In genomic region chr11:63975260-63975899, GRCm38 (mm10) we compare ENCODE assay signal across 24 mouse cellular contexts. TPM values are rescaled to one million over a fixed set of nuclear protein-coding genes. Genes with fewer than 3 reads are reported as not detected.
A peak's percentile ranks its signal among the peaks of the same experiment; 100 is the strongest.
DNase-seq lines count a peak whose midpoint lies in the region; ATAC-seq lines count a peak whose summit lies in the region.
"Had no signal": no experiment of that assay in that cellular context is flagged by ENCODE, and none has a peak within 500 bp of the region (broad histone marks: within the 10 kb centered on the region; RNA-seq: fewer than 3 reads in every experiment).

No protein-coding gene starts in this region.

- H3K4me2 ChIP-seq in liver, embryonic 12.5 days = no peak overlapping the region
- H3K4me2 ChIP-seq in liver, embryonic 11.5 days = no peak overlapping the region
- H3K4me2 ChIP-seq: embryonic facial prominence, embryonic 13.5 days; forebrain, embryonic 15.5 days; hindbrain, embryonic 12.5 days; intestine, embryonic 15.5 days; limb, embryonic 13.5 days; midbrain, embryonic 13.5 days; neural tube, embryonic 15.5 days had no signal

- no peak overlapping the region for H3K4me3 ChIP-seq in liver, embryonic 12.5 days
- no peak overlapping the region for H3K4me3 ChIP-seq in liver, embryonic 11.5 days (ENCODE audit: low read depth, low read length)
- H3K4me3 ChIP-seq: embryonic facial prominence, embryonic 13.5 days; forebrain, embryonic 15.5 days; hindbrain, embryonic 12.5 days; intestine, embryonic 15.5 days; limb, embryonic 13.5 days; midbrain, embryonic 13.5 days; neural tube, embryonic 15.5 days had no signal

- H3K27ac ChIP-seq in liver, embryonic 12.5 days = 0 out of 2 replicates have a peak overlapping the region, but pooled peaks have one; percentile 15
- no peak overlapping the region for H3K27ac ChIP-seq in liver, embryonic 11.5 days (ENCODE audit: low read depth, low read length)
- H3K27ac ChIP-seq: embryonic facial prominence, embryonic 13.5 days; forebrain, embryonic 15.5 days; hindbrain, embryonic 12.5 days; intestine, embryonic 15.5 days; limb, embryonic 13.5 days; midbrain, embryonic 13.5 days; neural tube, embryonic 15.5 days had no signal

- ATAC-seq in liver, embryonic 12.5 days = no peak
- ATAC-seq in liver, embryonic 11.5 days (replicated peaks; ENCODE audit: low FRiP score) = no peak
- peak; percentile 86 for ATAC-seq in CD4-positive, CD25-positive, alpha-beta regulatory T cell, adult 4 months
- ATAC-seq in inflammation-experienced regulatory T-cells, adult 6 months = peak; percentile 81
- ATAC-seq in megakaryocyte-erythroid progenitor cell, adult 5-6 weeks (replicated peaks; ENCODE audit: low FRiP score, low TSS enrichment, poor library complexity, severe bottlenecking) = no peak
- ATAC-seq: forebrain, embryonic 15.5 days; intestine, embryonic 15.5 days; midbrain, embryonic 13.5 days had no signal

- H3K9me3 ChIP-seq in liver, embryonic 12.5 days (replicated peaks) = no peaks in the 10 kb centered on the region
- H3K9me3 ChIP-seq in liver, embryonic 11.5 days (ENCODE audit: control insufficient read depth, low read length) = no peaks in the 10 kb centered on the region
- H3K9me3 ChIP-seq: embryonic facial prominence, embryonic 13.5 days; forebrain, embryonic 15.5 days; hindbrain, embryonic 12.5 days; intestine, embryonic 15.5 days; limb, embryonic 13.5 days; midbrain, embryonic 13.5 days; neural tube, embryonic 15.5 days had no signal

- no peak overlapping the region for H3K9ac ChIP-seq in liver, embryonic 12.5 days
- H3K9ac ChIP-seq in liver, embryonic 11.5 days (ENCODE audit: low read depth, low read length) = no peak overlapping the region
- H3K9ac ChIP-seq: embryonic facial prominence, embryonic 13.5 days; forebrain, embryonic 15.5 days; hindbrain, embryonic 12.5 days; intestine, embryonic 15.5 days; limb, embryonic 13.5 days; midbrain, embryonic 13.5 days; neural tube, embryonic 15.5 days had no signal

- peaks cover 26% of the 10 kb centered on the region for H3K4me1 ChIP-seq in liver, embryonic 12.5 days
- H3K4me1 ChIP-seq in liver, embryonic 11.5 days (replicated peaks; ENCODE audit: control insufficient read depth, insufficient read depth, low read length) = peaks cover 10% of the 10 kb centered on the region; the same call in 1 of the 2 replicates
- H3K4me1 ChIP-seq: embryonic facial prominence, embryonic 13.5 days; forebrain, embryonic 15.5 days; hindbrain, embryonic 12.5 days; intestine, embryonic 15.5 days; neural tube, embryonic 15.5 days had no signal

- 53% methylated on average over 13 of the region's 13 CpGs for WGBS in liver, embryonic 12.5 days (ENCODE audit: insufficient replicate concordance)
- WGBS in liver, embryonic 11.5 days = 63% methylated on average over 13 of the region's 13 CpGs

- DNase-seq in liver, embryonic 11.5 days (ENCODE audit: low spot score) = no peak
- peak; percentile 73 for DNase-seq in naive thymus-derived CD4-positive, alpha-beta T cell, adult 2 months (ENCODE audit: low read depth)
- no peak for DNase-seq in cerebellum, postnatal 4 days (ENCODE audit: low spot score in 2 of 2)
- DNase-seq in adrenal gland, adult (ENCODE audit: inconsistent age in 2 of 2, low spot score in 1 of 2) = no peak
- DNase-seq: adrenal gland, postnatal 10 days; cerebellum, adult 9-11 months; gastrocnemius, postnatal 25 days; kidney, adult 9 months; kidney, postnatal 4 days; lung, adult 2 months; lung, postnatal 4 days; right cerebral cortex, postnatal 14 days; thymus, postnatal 4 days had no signal

- peaks cover 28% of the 10 kb centered on the region for H3K36me3 ChIP-seq in liver, embryonic 12.5 days
- H3K36me3 ChIP-seq in liver, embryonic 11.5 days (ENCODE audit: control insufficient read depth, insufficient read depth, low read length) = peaks cover 6% of the 10 kb centered on the region; the same call in 1 of the 2 replicates
- H3K36me3 ChIP-seq: forebrain, embryonic 15.5 days; intestine, embryonic 15.5 days; neural tube, embryonic 15.5 days had no signal

- H3K27me3 ChIP-seq in liver, embryonic 12.5 days (replicated peaks) = no peaks in the 10 kb centered on the region
- no peaks in the 10 kb centered on the region for H3K27me3 ChIP-seq in liver, embryonic 11.5 days (replicated peaks; ENCODE audit: control insufficient read depth, insufficient read depth, low read length)
- H3K27me3 ChIP-seq: embryonic facial prominence, embryonic 13.5 days; forebrain, embryonic 15.5 days; hindbrain, embryonic 12.5 days; intestine, embryonic 15.5 days; limb, embryonic 13.5 days; midbrain, embryonic 13.5 days; neural tube, embryonic 15.5 days had no signal

RNA-seq across cellular contexts. Expression of gene Hs3st3b1, which starts 53.3 kb away (rescaled TPM):
- polyA plus RNA-seq in liver, embryonic 12.5 days (2016; fragmentation: Nextera tagmentation; extraction: Ambion mirVana) = 23.7 and 25.0 TPM in 2 replicates
- polyA plus RNA-seq in liver, embryonic 11.5 days (2014; fragmentation: Nextera tagmentation; extraction: Ambion mirVana) = 41.7 and 42.4 TPM in 2 replicates
- polyA plus RNA-seq in CD4-positive, CD25-positive, alpha-beta regulatory T cell, adult 4 months (2017; shearing (Covaris generic)) = 1 to 10 TPM; 1.7 to 2.2 TPM
- 1 to 10 TPM; 3.8 to 5.8 (median 3.8) TPM for polyA plus RNA-seq in inflammation-experienced regulatory T-cells, adult 6 months (2017; shearing (Covaris generic))
- total RNA-seq in megakaryocyte-erythroid progenitor cell, adult 5-6 weeks (2014; fragmentation: Nextera tagmentation) = 0.22 TPM in 1 of 2 replicates, not detected in the other
- total RNA-seq in megakaryocyte-erythroid progenitor cell, adult 5-6 weeks (2017) = 0.19 and 0.80 TPM in 2 replicates

Comparison
In these comparisons a context has a peak if more than half of its experiments do, and no peak if none do; other contexts are left out.
1. ATAC-seq: peak in CD4-positive, CD25-positive, alpha-beta regulatory T cell, adult 4 months (single experiment) and inflammation-experienced regulatory T-cells, adult 6 months (single experiment); none in liver, embryonic 12.5 days (single experiment), liver, embryonic 11.5 days (single experiment) and megakaryocyte-erythroid progenitor cell, adult 5-6 weeks (single experiment).